Mouse (Mus musculus) cerebellum, adult 9-11 months (tissue): Measurements from ENCODE around the gene Gabre.

Source experiments
- DNase-seq: peaks from one replicate; pipeline ENCODE4 v3.0.0; 2022

Gene Gabre

DNA sequence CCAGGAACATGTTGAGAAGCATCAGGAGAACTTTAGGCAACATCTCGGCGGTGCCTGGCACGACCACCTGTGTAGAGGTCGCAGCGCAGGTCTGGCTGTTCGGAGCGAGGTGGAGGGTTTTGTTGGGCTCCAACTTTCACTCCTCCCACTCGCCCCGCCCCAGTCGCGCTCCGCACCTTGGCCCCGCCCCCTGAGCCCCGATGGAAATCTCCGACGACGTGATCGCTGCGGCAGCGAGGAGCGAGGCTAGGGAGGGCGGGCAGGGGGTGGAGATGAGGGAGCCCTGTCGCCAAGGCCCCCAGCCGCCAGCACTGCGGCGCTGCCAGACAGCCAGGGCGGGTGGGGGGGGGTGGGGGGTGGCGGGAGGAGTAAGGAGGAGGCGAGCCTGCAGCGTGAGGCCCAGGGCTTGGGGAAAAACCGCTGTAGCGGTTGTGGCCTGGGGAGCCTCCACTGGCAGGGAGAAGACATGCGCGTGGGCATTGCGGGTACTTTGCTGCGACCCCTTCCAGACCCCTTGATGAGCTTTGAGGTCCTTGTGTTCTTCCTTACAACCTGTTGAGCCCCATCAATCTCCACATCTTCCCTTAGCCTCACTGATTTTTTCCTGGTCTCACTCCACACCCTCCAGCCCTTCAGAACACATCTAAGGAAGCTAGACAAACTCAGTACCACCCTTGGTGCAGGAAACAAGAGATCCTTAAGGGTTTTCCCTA is at the start of gene Gabre:
Gene Gabre (minus strand): TSS at position 145 of the 713 bp plus-strand sequence.
- DNase-seq, result no peak

DNA sequence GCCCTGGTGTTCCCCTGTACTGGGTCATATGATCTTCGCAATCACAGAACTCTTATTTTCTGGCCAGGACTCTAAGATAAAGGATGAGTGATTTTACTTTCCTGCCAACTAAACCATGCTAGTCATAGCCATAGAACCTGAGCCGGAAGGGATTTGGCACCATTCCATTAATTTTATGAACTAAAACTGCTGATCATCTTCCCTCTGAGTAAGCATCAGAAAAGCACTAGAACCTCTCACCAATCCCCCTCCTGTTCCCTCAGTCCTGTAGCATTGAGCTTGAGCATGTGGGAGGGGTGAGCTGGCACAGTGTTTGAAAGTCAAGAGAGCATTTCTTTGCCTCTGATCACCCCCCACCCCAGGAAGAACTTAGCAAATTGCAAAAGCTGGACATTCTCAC is 23.2 kb upstream of the Gabre start:
- DNase-seq, result no peak

DNA sequence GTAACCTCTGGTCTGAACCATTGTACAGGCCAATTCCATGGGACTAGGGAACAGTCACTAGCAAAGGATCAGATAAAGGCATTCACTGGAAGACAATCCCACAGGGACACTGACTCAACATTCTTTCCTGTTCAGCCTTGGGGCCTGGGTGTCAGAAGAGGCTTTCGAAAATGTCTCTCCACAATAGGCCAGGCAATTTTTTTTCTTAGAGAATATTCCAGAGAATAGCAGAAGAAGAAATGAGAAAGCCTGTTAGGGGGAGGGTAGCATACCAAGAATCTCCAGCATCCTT is 715 bp upstream of the Gabre start:
- no peak for DNase-seq

DNA sequence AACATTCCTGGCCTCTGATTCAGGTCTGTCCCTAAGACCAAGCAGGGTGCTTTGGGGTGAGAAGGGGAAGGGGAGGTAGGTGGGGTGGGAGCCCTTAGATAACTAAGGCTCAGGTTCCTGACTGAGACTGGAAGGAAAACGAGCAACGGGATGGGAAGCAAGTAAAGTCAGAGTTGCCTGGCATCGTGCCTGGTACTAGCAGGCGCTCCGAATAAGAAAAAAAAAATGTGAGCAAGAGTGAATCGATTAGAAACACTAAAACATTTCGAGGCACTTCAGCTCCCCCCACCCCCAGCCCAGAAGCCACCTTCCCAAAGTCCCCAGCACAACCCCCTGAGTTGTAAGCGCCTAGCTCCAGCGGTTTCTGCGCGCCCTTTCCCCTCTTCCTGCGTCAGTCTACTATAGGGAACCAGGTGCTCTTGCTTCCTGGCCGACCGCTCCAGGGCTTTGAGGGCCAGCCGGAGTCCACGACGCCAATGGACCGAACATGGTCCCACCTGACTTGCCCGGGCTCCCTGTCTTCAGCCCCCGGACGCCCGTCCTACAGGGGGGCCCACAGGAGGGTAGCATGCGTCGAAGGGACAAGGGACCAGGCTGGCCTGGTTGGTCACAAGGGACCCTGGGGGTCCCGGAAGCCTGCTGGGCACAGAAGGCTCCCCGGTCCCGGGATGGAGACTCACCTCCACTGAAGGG is 491 bp downstream of the Gabre start:
- DNase-seq, result no peak

DNA sequence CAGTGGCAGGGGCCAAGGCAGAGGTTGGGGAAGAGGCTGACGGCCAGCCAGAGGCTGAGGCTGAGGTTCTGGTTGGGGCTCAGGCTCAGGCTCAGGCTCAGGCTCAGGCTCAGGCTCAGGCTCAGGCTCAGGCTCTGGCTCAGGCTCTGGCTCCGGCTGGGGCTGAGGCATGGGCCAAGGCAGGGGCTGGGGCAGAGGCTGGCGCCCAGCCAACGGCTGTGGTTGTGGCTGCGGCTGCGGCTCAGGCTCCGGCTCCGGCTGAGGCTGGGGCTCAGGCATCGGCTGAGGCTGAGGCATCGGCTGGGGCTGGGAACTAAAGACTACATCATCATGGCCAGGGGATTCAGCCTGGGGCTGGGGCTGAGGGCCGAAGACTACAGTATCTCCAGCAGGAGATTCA is 4.0 kb downstream of the Gabre start:
- DNase-seq, result no peak

DNA sequence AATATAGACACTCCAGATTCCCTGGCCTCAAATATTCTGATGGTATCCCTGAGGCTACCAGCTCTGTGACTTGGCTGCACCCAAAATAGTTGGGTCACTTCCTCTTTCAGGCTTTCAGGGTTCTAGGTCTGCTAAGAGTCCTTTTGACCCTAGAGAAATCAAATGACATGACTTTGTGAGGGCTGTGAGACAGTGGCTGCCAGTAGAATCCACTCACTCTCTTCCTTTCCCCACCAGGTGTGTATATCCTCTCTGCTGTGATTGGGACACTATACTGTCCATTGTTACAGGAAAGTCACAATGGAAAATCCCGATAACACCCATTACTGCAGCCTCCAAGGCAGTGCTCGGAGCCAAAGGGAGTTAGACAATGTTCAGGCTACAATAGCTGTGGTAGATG is 52.9 kb downstream of the Gabre start, which contains the start of gene Magea4:
Gene Magea4 (plus strand): TSS at position 301 of the 400 bp plus-strand sequence.
- DNase-seq, result no peak
